Mouse (Mus musculus) frontal cortex, postnatal 25 days (tissue): Measurements from ENCODE around the gene Plod2.

ENCODE experiments used
- DNase-seq, 2 experiments: peaks; one replicate each; pipeline ENCODE4 v3.0.0; 2022; ENCODE audit warnings: low spot score in 2 of 2

The Plod2 gene

GRCm38 (mm10) chr9:92541977-92542561 lies at the start of gene Plod2:
Gene Plod2, plus strand, starts transcription at chr9:92542223.
- peak; percentile 14 to 34 for DNase-seq

GRCm38 (mm10) chr9:92499710-92500410 lies 42.2 kb upstream of the Plod2 start:
- peak; percentile 76 to 86 for DNase-seq

- no peak for DNase-seq
These were observed 37.8 kb upstream of the Plod2 start for GRCm38 (mm10) chr9:92504256-92504655.

GRCm38 (mm10) chr9:92504889-92505288 lies 37.1 kb upstream of the Plod2 start:
- no peak for DNase-seq

GRCm38 (mm10) chr9:92511696-92512095 lies 30.3 kb upstream of the Plod2 start:
- no peak for DNase-seq

GRCm38 (mm10) chr9:92517036-92517435 lies 25.0 kb upstream of the Plod2 start:
- DNase-seq = no peak

- no peak for DNase-seq
These were observed 21.3 kb upstream of the Plod2 start for GRCm38 (mm10) chr9:92520751-92521150.

- DNase-seq = no peak
These were observed 17.5 kb upstream of the Plod2 start for GRCm38 (mm10) chr9:92524506-92524905.

GRCm38 (mm10) chr9:92530055-92530454 lies 12.0 kb upstream of the Plod2 start:
- DNase-seq = no peak

GRCm38 (mm10) chr9:92537735-92538134 lies 4.3 kb upstream of the Plod2 start:
- no peak for DNase-seq

- DNase-seq = no peak
These were observed 3.8 kb upstream of the Plod2 start for GRCm38 (mm10) chr9:92538216-92538615.

GRCm38 (mm10) chr9:92542591-92543416 lies 781 bp downstream of the Plod2 start:
- no peak for DNase-seq

GRCm38 (mm10) chr9:92544146-92544545 lies 2.1 kb downstream of the Plod2 start:
- no peak for DNase-seq

- no peak for DNase-seq
These were observed 3.0 kb downstream of the Plod2 start for GRCm38 (mm10) chr9:92545021-92545420.

GRCm38 (mm10) chr9:92546446-92546845 lies 4.4 kb downstream of the Plod2 start:
- no peak for DNase-seq

- DNase-seq = no peak
These were observed 5.1 kb downstream of the Plod2 start for GRCm38 (mm10) chr9:92547106-92547505.

GRCm38 (mm10) chr9:92547821-92548220 lies 5.8 kb downstream of the Plod2 start:
- DNase-seq = no peak

- DNase-seq = no peak
These were observed 6.6 kb downstream of the Plod2 start for GRCm38 (mm10) chr9:92548603-92549002.

- DNase-seq = no peak
These were observed 7.9 kb downstream of the Plod2 start for GRCm38 (mm10) chr9:92549811-92550490.

GRCm38 (mm10) chr9:92550981-92551380 lies 9.0 kb downstream of the Plod2 start:
- DNase-seq = no peak

GRCm38 (mm10) chr9:92551666-92552065 lies 9.6 kb downstream of the Plod2 start:
- DNase-seq = no peak

- DNase-seq = no peak
These were observed 10.7 kb downstream of the Plod2 start for GRCm38 (mm10) chr9:92552691-92553090.
